Mouse (Mus musculus): ENCODE measurements at regions not wholly inside any gene's neighbourhood (a gene's known extent, or its start where the extent isn't known, plus 50 kb on each side); places are given as distances from the start of the nearest gene placed in this dataset.

GRCm38 (mm10) chr12:110387567-110387966 lies 59.4 kb upstream of the Ppp2r5c start:
- no peak for DNase-seq

- DNase-seq, result no peak
These were observed 57.5 kb upstream of the Ppp2r5c start for GRCm38 (mm10) chr12:110389439-110389838.

GRCm38 (mm10) chr12:110391464-110391863 lies 55.5 kb upstream of the Ppp2r5c start:
- DNase-seq, result no peak

GRCm38 (mm10) chr12:110393555-110393954 lies 53.4 kb upstream of the Ppp2r5c start:
- DNase-seq, result no peak

All from layer of hippocampus, postnatal 36 days (tissue).